Mouse (Mus musculus) lung, adult 2 months (tissue): ENCODE data around the gene Cbln1.

ENCODE experiments used
- CTCF ChIP-seq: fragments of 200-500 bp; IDR thresholded peaks from 2 replicates; pipeline ENCODE4 v1.5.1; 2011; ENCODE audit warnings: mild to moderate bottlenecking, low read length, control low read depth; ENCODE audit not compliant: insufficient read depth
- POLR2A ChIP-seq: fragments of 200-500 bp; IDR thresholded peaks from 2 replicates; pipeline ENCODE4 v1.6.1; 2011; ENCODE audit warnings: low read depth, mild to moderate bottlenecking, control low read depth, low read length, borderline replicate concordance; ENCODE audit errors: extremely low read depth

DNA sequence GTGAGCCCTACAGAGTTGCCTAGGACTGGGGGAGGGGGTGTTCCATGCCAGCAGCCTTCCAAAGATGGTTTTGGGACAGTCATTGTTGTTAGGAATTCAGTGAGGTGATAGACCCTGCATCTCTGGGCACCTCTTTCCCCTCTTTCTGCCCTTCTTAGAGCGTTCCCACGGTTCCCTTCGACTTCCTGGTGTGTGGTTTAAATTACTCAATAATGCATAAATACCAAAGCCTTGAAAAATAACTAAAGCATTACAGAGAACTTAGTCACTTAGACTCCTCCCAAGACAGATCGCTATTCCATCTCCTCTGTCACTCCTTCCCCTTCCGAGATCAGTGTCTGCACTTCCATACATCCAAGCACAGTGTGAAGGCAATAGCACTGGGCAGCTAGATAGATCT, 32.0 kb upstream of the Cbln1 start:
- TF ChIP-seq CTCF (no peak), POLR2A (no peak)
